Mouse (Mus musculus): ENCODE results near the gene Zbtb6.

DNA sequence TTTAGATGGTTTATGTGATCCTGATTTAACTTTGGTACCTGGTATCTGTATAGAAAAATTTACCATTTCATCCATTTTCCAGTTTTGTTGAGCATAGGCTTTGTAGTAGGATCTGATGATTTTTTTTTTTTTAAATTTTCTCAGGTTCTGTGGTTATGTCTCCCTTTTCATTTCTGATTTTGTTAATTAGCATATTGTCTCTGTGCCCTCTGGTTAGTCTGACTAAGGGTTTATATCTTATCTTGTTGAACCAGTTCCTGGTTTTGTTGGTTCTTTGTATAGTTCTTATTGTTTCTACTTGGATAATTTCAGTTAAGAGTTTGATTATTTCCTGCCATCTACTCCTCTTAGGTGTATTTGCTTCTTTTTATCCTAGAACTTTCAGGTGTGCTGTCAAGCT, 36.6 kb upstream of the Zbtb6 start:
- no peak for TF ChIP-seq CTCF (IDR thresholded peaks at IDR 0.05; ENCODE audit: control insufficient read depth, insufficient read depth, insufficient replicate concordance, low read depth, low read length)
- TF ChIP-seq POLR2A (IDR thresholded peaks at IDR 0.05; ENCODE audit: control insufficient read depth, low read depth, low read length): no peak

All from testis, adult 2 months (tissue).